Mouse (Mus musculus) brain, embryonic 14.5 days (tissue): ENCODE data around the gene Sh3gl1. TPM values are rescaled to one million over a fixed set of nuclear protein-coding genes. Genes with fewer than 3 reads are reported as not detected.

Experiments
- DNase-seq: peaks from one replicate; pipeline ENCODE4 v3.0.0-alpha.2; 2011; ENCODE audit warnings: low read depth
- CTCF ChIP-seq: fragments of 200-500 bp; IDR thresholded peaks from 2 replicates; pipeline ENCODE4 v1.5.1; 2012; ENCODE audit warnings: inconsistent platforms, mild to moderate bottlenecking, moderate library complexity, borderline replicate concordance; ENCODE audit not compliant: insufficient read depth, insufficient read length; ENCODE audit errors: extremely low read depth
- POLR2A ChIP-seq: fragments of 200-500 bp; IDR thresholded peaks from 2 replicates; pipeline ENCODE4 v1.6.1; 2012; ENCODE audit warnings: mild to moderate bottlenecking, inconsistent platforms, borderline replicate concordance; ENCODE audit not compliant: poor library complexity, insufficient read depth, insufficient read length, severe bottlenecking; ENCODE audit errors: extremely low read depth
- polyA plus RNA-seq: library from polyadenylated mRNA; depleted of rRNA; stranded (reverse); fragments of >200 nt; gene quantifications from 2 replicates; pipeline ENCODE4 v1.2.3, GENCODE M21; 2012; rRNA removed

Gene Sh3gl1
- polyA plus RNA-seq, 1 experiment = 90.3 TPM

- DNase-seq = no peak
- TF ChIP-seq POLR2A (no peak), CTCF (no peak)
These were observed 36.5 kb downstream of the Sh3gl1 start for GRCm38 (mm10) chr17:55999794-56000499.

GRCm38 (mm10) chr17:55996007-55996406 lies 40.4 kb downstream of the Sh3gl1 start:
- TF ChIP-seq CTCF = no peak
- TF ChIP-seq POLR2A = no peak
- no peak for DNase-seq

GRCm38 (mm10) chr17:55990278-55990898 lies 46.0 kb downstream of the Sh3gl1 start:
- no peak for TF ChIP-seq CTCF
- no peak for TF ChIP-seq POLR2A
- no peak for DNase-seq

- no peak for TF ChIP-seq CTCF
- peak; percentile 52; the same call in 1 of the 2 replicates for TF ChIP-seq POLR2A
- DNase-seq = peak; percentile 93
These were observed 50.1 kb downstream of the Sh3gl1 start, which contains the start of gene Fsd1 for GRCm38 (mm10) chr17:55986030-55986961. Gene Fsd1, plus strand, starts transcription at chr17:55986509.

- DNase-seq = no peak
- TF ChIP-seq POLR2A = no peak
- no peak for TF ChIP-seq CTCF
These were observed 59.1 kb downstream of the Sh3gl1 start for GRCm38 (mm10) chr17:55977301-55977700.

GRCm38 (mm10) chr17:55976255-55976862 lies 60.1 kb downstream of the Sh3gl1 start:
- TF ChIP-seq POLR2A (no peak), CTCF (peak; percentile 85)

GRCm38 (mm10) chr17:55971453-55971852 lies 65.0 kb downstream of the Sh3gl1 start:
- DNase-seq = peak; percentile 8
- no peak for TF ChIP-seq POLR2A
- no peak for TF ChIP-seq CTCF

More at GRCm38 (mm10) chr17:55976255-55976862, 60.1 kb downstream of the Sh3gl1 start:
- peak; percentile 88 for DNase-seq

- TF ChIP-seq POLR2A = peak; percentile 71
- no peak for TF ChIP-seq CTCF
- DNase-seq = peak; percentile 82
These were observed 66.2 kb downstream of the Sh3gl1 start, which contains the start of gene Shd for GRCm38 (mm10) chr17:55969966-55970891. Gene Shd, plus strand, starts transcription at chr17:55970467.

- TF ChIP-seq CTCF (no peak), POLR2A (no peak)
- DNase-seq = peak; percentile 96
These were observed 66.9 kb downstream of the Sh3gl1 start for GRCm38 (mm10) chr17:55969560-55969959.

GRCm38 (mm10) chr17:55968210-55968609 lies 68.2 kb downstream of the Sh3gl1 start:
- TF ChIP-seq CTCF (no peak), POLR2A (no peak)
- DNase-seq = peak; percentile 28

GRCm38 (mm10) chr17:55967186-55967585 lies 69.2 kb downstream of the Sh3gl1 start:
- DNase-seq = no peak
- no peak for TF ChIP-seq CTCF
- no peak for TF ChIP-seq POLR2A

Other genes starting within 250 kb of the Sh3gl1 start
- gene Zfp119a, start 157.7 kb downstream of the Sh3gl1 start, polyA plus RNA-seq = 3.8 and 4.3 TPM in 2 replicates
- 7.6 and 7.8 TPM in 2 replicates for gene Zfp959, start 144.5 kb downstream of the Sh3gl1 start, polyA plus RNA-seq
- gene Zfp119b, start 87.1 kb downstream of the Sh3gl1 start, polyA plus RNA-seq = 2.6 and 3.4 TPM in 2 replicates
- gene Ebi3, start 84.0 kb downstream of the Sh3gl1 start, polyA plus RNA-seq = 3.7 and 3.8 TPM in 2 replicates
- gene Yju2, start 77.5 kb downstream of the Sh3gl1 start, polyA plus RNA-seq = 12.8 and 15.4 TPM in 2 replicates
- 207 and 264 TPM in 2 replicates for gene Shd, start 66.2 kb downstream of the Sh3gl1 start, polyA plus RNA-seq
- gene Fsd1, start 50.1 kb downstream of the Sh3gl1 start, polyA plus RNA-seq = 130 and 155 TPM in 2 replicates
- gene Stap2, start 31.1 kb downstream of the Sh3gl1 start, polyA plus RNA-seq = 5.7 and 7.5 TPM in 2 replicates
- 223 and 288 TPM in 2 replicates for gene Mpnd, start 30.9 kb downstream of the Sh3gl1 start, polyA plus RNA-seq
- 9.7 and 11.3 TPM in 2 replicates for gene Chaf1a, start 3.8 kb upstream of the Sh3gl1 start, polyA plus RNA-seq
- 110 and 135 TPM in 2 replicates for gene Ubxn6, start 38.4 kb upstream of the Sh3gl1 start, polyA plus RNA-seq
- 119 and 129 TPM in 2 replicates for gene Hdgfl2, start 43.0 kb upstream of the Sh3gl1 start, polyA plus RNA-seq
- 0.11 and 0.16 TPM in 2 replicates for gene Plin4, start 73.2 kb upstream of the Sh3gl1 start, polyA plus RNA-seq
- 0.43 and 0.67 TPM in 2 replicates for gene Plin5, start 81.0 kb upstream of the Sh3gl1 start, polyA plus RNA-seq
- 0.06 and 0.18 TPM in 2 replicates for gene Lrg1, start 85.4 kb upstream of the Sh3gl1 start, polyA plus RNA-seq
- gene Sema6b, start 103.7 kb upstream of the Sh3gl1 start, polyA plus RNA-seq = 35.0 and 48.5 TPM in 2 replicates
- gene Tnfaip8l1, start 125.8 kb upstream of the Sh3gl1 start, polyA plus RNA-seq = 9.8 TPM in 2 replicates
- gene Mydgf, start 147.3 kb upstream of the Sh3gl1 start, polyA plus RNA-seq = 49.8 and 54.7 TPM in 2 replicates
- gene Dpp9, start 182.3 kb upstream of the Sh3gl1 start, polyA plus RNA-seq = 53.3 and 54.4 TPM in 2 replicates
- 27.0 and 31.0 TPM in 2 replicates for gene Fem1a, start 220.2 kb upstream of the Sh3gl1 start, polyA plus RNA-seq
- 3.4 and 3.7 TPM in 2 replicates for gene Ticam1, start 240.2 kb upstream of the Sh3gl1 start, polyA plus RNA-seq